Mouse (Mus musculus) erythroid progenitor cell, adult 5-6 weeks (primary cell): ENCODE data around the gene Apol10b. TPM values are rescaled to one million over a fixed set of nuclear protein-coding genes. Genes with fewer than 3 reads are reported as not detected.
"Not testable (repeated sequence)": the region's sequence is repeated elsewhere in the genome, so short reads cannot be mapped to it uniquely, and the experiment has no call there.

Source experiments
- ATAC-seq: replicated peaks from 2 replicates; pipeline ENCODE4 v1.8.0; 2016; ENCODE audit warnings: moderate number of reproducible peaks, mild to moderate bottlenecking, moderate TSS enrichment, inconsistent platforms; ENCODE audit not compliant: poor library complexity, low FRiP score, severe bottlenecking
- total RNA-seq, 2 experiments: library from RNA; stranded (forward) in 1 of 2; stranded (reverse) in 1 of 2; fragments of 150-400 nt in 1 of 2; fragments of 186-747, 209-891 nt in 1 of 2; gene quantifications; 2 replicates each; pipeline versions ENCODE4 v1.2.3 to v1.2.4; 2015 to 2017; ENCODE audit warnings: low replicate concordance in 2 of 2

The Apol10b gene
- total RNA-seq (2015; ENCODE audit: low replicate concordance) (not detected in 2 replicates), total RNA-seq (2017; ENCODE audit: low replicate concordance) (0.90 TPM in 1 of 2 replicates, not detected in the other)

GRCm38 (mm10) chr15:77595961-77596360, at the start of gene Apol10b:
Apol10b (minus strand) TSS chr15:77596125.
- no peak for ATAC-seq

- ATAC-seq: peak; percentile 82
Measured at GRCm38 (mm10) chr15:77643176-77643575, 47.3 kb upstream of the Apol10b start, which contains the start of gene Apol11b. Apol11b (minus strand) TSS chr15:77643286.

DNA sequence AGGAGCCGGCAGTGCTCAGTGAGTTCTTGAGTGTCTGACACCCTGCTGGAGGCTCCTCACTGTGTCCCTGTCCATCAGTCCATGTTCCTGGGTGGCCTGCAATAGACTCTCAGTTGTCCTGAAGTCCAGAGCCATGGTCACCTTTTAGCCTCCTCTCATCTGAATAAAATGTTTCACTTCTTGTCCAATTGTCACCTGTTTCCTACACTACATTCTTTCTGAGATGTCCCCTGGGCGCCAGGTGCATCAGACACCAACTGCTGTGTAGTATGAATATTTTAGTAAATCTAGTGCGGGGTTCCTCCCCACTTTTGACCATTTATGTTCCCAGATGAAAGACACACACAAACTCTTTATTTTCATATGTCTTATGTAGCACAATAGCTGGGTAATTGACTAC, 33.9 kb upstream of the Apol10b start:
- ATAC-seq: not testable (repeated sequence)

GRCm38 (mm10) chr15:77628647-77629046, 32.7 kb upstream of the Apol10b start:
- ATAC-seq: not testable (repeated sequence)

GRCm38 (mm10) chr15:77626471-77626870, 30.5 kb upstream of the Apol10b start:
- not testable (repeated sequence) for ATAC-seq

DNA sequence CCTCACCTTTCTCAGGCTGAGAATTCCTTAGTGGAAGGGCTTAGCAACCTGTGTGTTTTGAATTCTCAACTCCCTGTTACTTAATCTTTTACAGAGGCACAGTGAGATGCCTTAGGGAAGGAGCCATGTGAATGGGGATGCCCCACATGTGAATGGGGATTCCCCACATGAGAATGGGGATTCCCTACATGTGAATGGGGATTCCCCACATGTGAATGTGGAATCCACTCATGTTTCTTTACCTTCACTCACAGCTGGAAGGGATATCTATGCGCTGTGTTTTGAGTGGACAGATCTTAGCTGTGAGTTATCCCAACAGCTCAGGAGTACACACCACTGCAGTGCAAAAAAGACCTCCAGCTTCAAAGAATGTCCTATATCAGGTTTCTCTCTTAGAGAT, 28.8 kb upstream of the Apol10b start:
- ATAC-seq: no peak

DNA sequence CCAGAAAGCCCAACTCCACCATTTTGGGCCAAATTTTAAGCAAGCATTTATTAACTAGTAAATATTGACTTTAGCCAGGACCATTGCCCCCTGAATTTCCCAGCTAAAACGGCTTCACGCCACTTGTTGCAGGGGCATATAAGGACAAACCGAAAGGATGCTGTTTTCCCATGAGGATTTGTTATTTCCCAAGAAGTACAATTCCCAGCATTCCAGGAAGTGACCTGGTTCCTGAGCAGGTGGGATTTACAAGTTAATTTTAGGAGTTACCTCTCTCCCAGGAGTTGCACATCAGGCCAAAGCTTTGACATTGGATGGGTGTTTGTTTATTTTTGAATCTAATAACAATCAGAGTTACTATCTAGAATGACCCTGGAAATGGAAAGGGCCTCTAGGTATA, 10.1 kb upstream of the Apol10b start:
- ATAC-seq: no peak

DNA sequence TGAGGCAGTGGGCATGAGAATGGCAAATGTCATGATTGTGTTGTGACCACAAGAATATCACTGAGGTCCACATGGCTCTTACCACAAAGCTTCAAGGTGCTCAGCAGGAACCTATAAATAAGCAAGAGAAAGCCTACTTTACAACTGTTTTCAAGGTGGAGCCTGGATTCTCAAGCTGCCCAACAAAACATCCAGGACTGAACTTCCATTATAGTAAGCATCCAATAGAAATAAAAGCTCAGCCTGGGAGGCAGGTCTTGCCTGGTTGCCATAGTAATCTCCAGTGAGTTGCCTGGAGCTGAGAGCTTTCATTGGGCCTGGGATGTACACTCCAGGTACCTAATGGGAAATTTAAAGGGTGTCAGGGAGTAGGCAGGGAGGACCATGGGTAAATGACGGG, 3.0 kb upstream of the Apol10b start, which contains the start of gene Gm36245:
Gene Gm36245 (plus strand): TSS at position 301 of the 400 bp plus-strand sequence.
- ATAC-seq: no peak

DNA sequence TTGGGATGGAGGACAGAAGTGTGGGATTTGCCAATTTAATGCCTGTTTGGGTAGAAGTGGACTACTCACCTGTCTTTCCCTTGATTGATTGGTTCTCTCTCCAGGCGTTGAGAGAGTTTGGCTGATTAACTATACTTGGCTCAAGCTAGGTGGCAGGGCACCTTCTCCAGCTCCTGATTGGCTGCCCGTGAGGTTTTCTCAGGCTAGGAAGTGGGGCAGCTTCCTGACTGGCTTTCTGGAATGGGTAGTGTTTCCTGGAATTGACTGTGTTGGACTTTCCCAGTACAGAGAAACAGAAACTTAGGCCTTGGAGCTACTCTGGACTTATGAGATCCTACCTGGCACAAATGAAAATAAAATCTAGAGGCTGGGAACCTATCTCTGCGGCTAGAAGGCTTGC, 2.5 kb upstream of the Apol10b start:
- ATAC-seq: no peak

GRCm38 (mm10) chr15:77593557-77593956, 2.4 kb downstream of the Apol10b start:
- no peak for ATAC-seq

- ATAC-seq: no peak
Measured at GRCm38 (mm10) chr15:77590881-77591280, 5.0 kb downstream of the Apol10b start.

DNA sequence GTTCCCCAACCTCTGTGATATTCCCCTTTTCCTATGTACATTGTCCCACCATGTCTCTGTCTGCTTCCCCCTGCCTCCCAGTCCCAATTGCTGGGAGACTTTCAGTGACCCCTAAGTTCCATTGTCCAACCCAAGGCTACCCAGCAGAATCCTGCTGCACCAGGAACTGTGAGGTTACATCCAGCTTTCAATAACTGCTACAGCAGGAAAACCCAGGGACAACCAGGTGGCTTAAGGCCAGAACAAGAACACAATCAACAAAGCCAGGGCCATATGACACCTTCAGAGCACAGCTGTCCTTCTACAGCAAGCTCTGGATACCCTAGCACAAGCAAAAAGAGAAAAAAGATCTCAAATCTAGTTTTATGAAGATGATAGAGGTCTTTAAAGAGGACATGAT, 6.9 kb downstream of the Apol10b start:
- ATAC-seq: no peak

GRCm38 (mm10) chr15:77587026-77587425, 8.9 kb downstream of the Apol10b start:
- no peak for ATAC-seq

DNA sequence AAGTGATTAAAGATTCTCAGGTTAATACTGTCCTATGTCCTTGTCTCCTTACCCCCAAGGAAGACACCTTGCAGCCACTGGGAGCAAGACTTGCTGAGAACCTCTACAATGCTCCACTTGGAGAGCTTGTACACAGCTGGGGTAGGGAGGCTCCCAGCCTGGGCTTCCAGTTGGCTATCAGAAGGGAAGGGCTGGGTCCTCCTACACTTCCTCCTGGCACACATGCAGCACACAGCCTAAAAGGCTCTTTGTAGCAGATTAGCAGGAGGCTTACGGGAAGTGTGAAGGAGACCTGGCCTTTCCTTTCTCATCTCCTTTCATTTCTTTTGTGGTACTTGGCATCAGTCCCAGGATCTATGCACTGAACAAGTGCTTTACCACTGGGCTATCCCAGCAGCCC, 14.2 kb downstream of the Apol10b start:
- no peak for ATAC-seq

- no peak for ATAC-seq
Measured at GRCm38 (mm10) chr15:77579311-77579710, 16.6 kb downstream of the Apol10b start.

DNA sequence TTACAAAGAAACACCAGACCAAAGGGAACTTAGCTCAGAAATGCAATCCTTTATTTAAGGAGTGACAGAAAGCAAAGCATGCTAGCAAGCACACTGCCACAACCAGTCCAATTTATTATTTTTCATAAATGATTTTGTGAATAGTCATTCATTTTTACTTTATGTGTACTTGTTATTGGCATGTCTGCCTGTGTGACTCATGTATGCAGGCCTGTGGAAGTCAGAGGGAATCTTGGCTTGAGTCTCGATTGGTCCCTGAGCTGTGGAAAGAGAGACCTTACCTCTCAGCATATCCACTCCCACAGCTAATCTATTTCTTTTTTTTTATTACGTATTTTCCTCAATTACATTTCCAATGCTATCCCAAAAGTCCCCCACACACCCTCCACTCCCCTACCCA, 17.1 kb downstream of the Apol10b start:
- no peak for ATAC-seq

DNA sequence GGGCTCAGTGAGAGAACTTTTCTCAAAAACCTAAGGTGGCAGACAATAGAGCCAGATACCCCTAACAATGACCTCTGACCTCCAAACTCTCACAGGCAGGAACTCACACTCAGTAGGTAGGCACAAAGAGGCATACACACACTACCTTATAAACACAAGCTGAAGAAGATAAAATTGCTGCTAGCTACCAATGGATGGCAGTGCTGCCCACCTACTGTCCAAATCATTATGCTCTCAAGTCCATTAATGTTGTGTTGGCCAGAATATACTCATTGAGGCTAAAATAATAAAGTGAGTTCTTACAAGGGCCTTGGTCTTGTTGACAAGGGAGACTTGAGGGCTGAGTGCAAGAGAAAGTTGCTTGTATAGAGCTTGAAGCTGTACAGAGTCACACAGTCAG, 32.7 kb downstream of the Apol10b start:
- no peak for ATAC-seq

GRCm38 (mm10) chr15:77561792-77562191, 34.1 kb downstream of the Apol10b start, which contains the start of gene 1700025B11Rik:
1700025B11Rik (minus strand) TSS chr15:77561892.
- no peak for ATAC-seq

- ATAC-seq: not testable (repeated sequence)
Measured at GRCm38 (mm10) chr15:77539221-77539620, 56.7 kb downstream of the Apol10b start.
